Mouse (Mus musculus) frontal cortex, adult 2 months (tissue): ENCODE results near the gene Anxa8. TPM values are rescaled to one million over a fixed set of nuclear protein-coding genes. Genes with fewer than 3 reads are reported as not detected.

ENCODE experiments used
- DNase-seq, 2 experiments: peaks; one replicate each; pipeline ENCODE4 v3.0.0; 2022; ENCODE audit warnings: low spot score in 1 of 2; ENCODE audit errors: extremely low spot score in 1 of 2
- polyA plus RNA-seq: library from polyadenylated mRNA; depleted of rRNA; stranded (reverse); fragments of >200 nt; gene quantifications from 2 replicates; pipeline ENCODE4 v1.2.3, GENCODE M21; 2012; rRNA removed

The Anxa8 gene
- polyA plus RNA-seq, 1 experiment, result 0.32 TPM

GRCm38 (mm10) chr14:34114311-34114710 is 28.5 kb downstream of the Anxa8 start:
- no peak for DNase-seq

GRCm38 (mm10) chr14:34119046-34119723 is 33.4 kb downstream of the Anxa8 start:
- DNase-seq, result no peak

GRCm38 (mm10) chr14:34120016-34120910 is 34.5 kb downstream of the Anxa8 start:
- DNase-seq, result no peak

- no peak for DNase-seq
Measured at GRCm38 (mm10) chr14:34120923-34121351, 35.2 kb downstream of the Anxa8 start.

GRCm38 (mm10) chr14:34121691-34122090 is 35.9 kb downstream of the Anxa8 start:
- DNase-seq, result no peak

- no peak for DNase-seq
Measured at GRCm38 (mm10) chr14:34131216-34131615, 45.4 kb downstream of the Anxa8 start.

- no peak for DNase-seq
Measured at GRCm38 (mm10) chr14:34135391-34135790, 49.6 kb downstream of the Anxa8 start.

- no peak for DNase-seq
Measured at GRCm38 (mm10) chr14:34139671-34140664, 54.2 kb downstream of the Anxa8 start.

GRCm38 (mm10) chr14:34142316-34142715 is 56.5 kb downstream of the Anxa8 start:
- DNase-seq, result no peak

- DNase-seq, result no peak
Measured at GRCm38 (mm10) chr14:34142915-34143314, 57.1 kb downstream of the Anxa8 start.

Other genes with a start within 250 kb of the Anxa8 start
- 3.6 and 3.9 TPM in 2 replicates for gene Gdf10, start 162.4 kb upstream of the Anxa8 start, polyA plus RNA-seq
- 0.04 TPM in 1 of 2 replicates, not detected in the other for gene Gdf2, start 144.9 kb upstream of the Anxa8 start, polyA plus RNA-seq
- gene Rbp3, start 132.0 kb upstream of the Anxa8 start, polyA plus RNA-seq, result not detected in 2 replicates
- 2.5 and 2.6 TPM in 2 replicates for gene Zfp488, start 107.2 kb upstream of the Anxa8 start, polyA plus RNA-seq
- gene Gm30083, start 70.8 kb upstream of the Anxa8 start, polyA plus RNA-seq, result not detected in 2 replicates
- gene Gm5460, start 69.2 kb upstream of the Anxa8 start, polyA plus RNA-seq, result not detected in 2 replicates
- gene Antxrl, start 33.3 kb upstream of the Anxa8 start, polyA plus RNA-seq, result not detected in 2 replicates
- gene A630023A22Rik, start 16.8 kb downstream of the Anxa8 start, polyA plus RNA-seq, result not detected in 2 replicates
- gene Npy4r, start 66.5 kb downstream of the Anxa8 start, polyA plus RNA-seq, result not detected in 2 replicates
- gene Gprin2, start 115.7 kb downstream of the Anxa8 start, polyA plus RNA-seq, result 1.1 and 1.2 TPM in 2 replicates
- gene Syt15, start 133.6 kb downstream of the Anxa8 start, polyA plus RNA-seq, result 1.1 and 1.3 TPM in 2 replicates
- 3.8 and 4.7 TPM in 2 replicates for gene Shld2, start 224.5 kb downstream of the Anxa8 start, polyA plus RNA-seq
- gene Glud1, start 224.7 kb downstream of the Anxa8 start, polyA plus RNA-seq, result 174 and 196 TPM in 2 replicates